Mouse (Mus musculus) CH12.LX (cell line): ENCODE data around the gene Fasl.

Experiments
- BHLHE40 ChIP-seq: IDR thresholded peaks from 2 replicates; pipeline ENCODE4 v1.6.1; 2011; ENCODE audit warnings: mild to moderate bottlenecking, low read depth, low read length, improper control_type of control experiment
- CTCF ChIP-seq, 2 experiments: IDR thresholded peaks in 1 of 2; conservative IDR thresholded peaks in 1 of 2; 2 replicates each; pipeline ENCODE4 v1.5.1; 2011 to 2012; ENCODE audit warnings: low read depth in 2 of 2, low read length in 2 of 2, improper control_type of control experiment in 1 of 2, inconsistent platforms in 1 of 2, mild to moderate bottlenecking in 1 of 2, moderate library complexity in 1 of 2
- E2F4 ChIP-seq: IDR thresholded peaks from 2 replicates; pipeline ENCODE4 v1.6.1; 2011; ENCODE audit warnings: low read depth, low read length, improper control_type of control experiment; ENCODE audit not compliant: insufficient replicate concordance
- MAFK ChIP-seq: IDR thresholded peaks from 2 replicates; pipeline ENCODE4 v1.6.1; 2011; ENCODE audit warnings: low read length, improper control_type of control experiment; ENCODE audit not compliant: insufficient replicate concordance
- SIN3A ChIP-seq: IDR thresholded peaks from 2 replicates; pipeline ENCODE4 v1.6.1; 2012; ENCODE audit warnings: low read length, improper control_type of control experiment, inconsistent platforms

DNA sequence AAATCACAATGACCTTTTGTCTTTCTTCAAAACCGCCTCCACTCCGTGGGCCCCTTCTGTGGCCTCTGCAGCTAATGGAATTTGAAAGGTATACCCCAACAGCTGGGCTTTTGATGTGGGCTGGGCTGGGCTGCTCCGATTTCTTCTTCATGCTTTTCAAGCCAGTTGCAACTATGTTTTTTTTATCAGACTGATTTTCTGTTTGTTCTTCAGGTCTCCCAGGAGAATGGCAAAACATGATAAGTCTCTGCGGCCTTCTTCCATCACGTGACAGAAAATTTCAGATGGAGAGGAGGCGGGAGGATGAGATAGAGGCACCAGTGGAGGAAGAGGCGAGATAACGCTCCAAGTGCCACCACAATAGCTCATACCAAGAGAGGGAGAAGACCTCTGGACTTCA is 37.0 kb downstream of the Fasl start:
- no peak for TF ChIP-seq SIN3A
- no peak for TF ChIP-seq CTCF (conservative IDR thresholded peaks at IDR 0.05 in 1 of 2, IDR thresholded peaks at IDR 0.05 in 1 of 2; ENCODE audit: low read depth in 2 of 2, low read length in 2 of 2)
- TF ChIP-seq BHLHE40 = peak; percentile 17; the same call in 1 of the 2 replicates
- no peak for TF ChIP-seq MAFK
- TF ChIP-seq E2F4 = no peak
